Mouse (Mus musculus): ENCODE data around the gene Slfn14.
"Not testable (repeated sequence)": the region's sequence is repeated elsewhere in the genome, so short reads cannot be mapped to it uniquely, and the experiment has no call there.

The Slfn14 gene

DNA sequence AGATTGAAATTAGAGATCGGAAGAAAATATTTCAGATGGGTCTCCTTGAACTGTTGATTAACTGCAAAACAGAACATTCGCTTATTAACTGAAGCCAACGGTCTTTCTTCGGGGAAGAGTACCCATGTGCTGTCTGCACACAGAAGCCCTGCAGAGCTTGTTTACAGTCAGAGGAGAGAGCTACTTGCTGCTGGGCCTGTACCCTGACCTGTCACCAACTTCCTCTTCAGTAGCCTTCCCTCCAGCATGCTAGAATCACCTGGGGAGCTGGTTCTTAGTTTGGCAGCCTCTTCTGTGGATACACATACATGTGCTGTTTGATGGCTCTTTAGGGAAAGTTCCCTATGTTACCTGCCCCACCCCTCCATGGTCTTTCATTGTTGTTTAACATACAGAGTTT is 899 bp downstream of the Slfn14 start:
- no peak for DNase-seq (ENCODE audit: low read depth, low spot score)

DNA sequence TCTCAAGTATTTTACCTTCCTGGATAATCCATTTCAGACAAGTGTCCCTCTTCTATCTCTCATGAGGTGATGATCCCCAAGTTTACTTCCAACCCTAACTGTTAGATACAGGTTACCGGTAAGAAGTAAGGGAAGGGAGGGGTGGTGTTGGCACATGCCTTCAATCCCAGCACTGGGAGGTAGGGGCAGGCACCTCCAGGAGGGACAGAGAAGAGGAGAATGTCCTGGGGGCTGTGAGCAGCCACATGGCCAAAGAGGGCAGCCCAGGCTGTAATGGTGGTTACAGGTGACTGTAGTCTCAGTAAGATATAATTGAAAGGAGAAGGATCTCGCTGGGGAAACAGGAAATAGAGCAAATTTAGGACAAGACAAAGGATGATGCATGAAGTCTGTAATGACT is 4.4 kb downstream of the Slfn14 start:
- no peak for DNase-seq (ENCODE audit: low read depth, low spot score)

DNA sequence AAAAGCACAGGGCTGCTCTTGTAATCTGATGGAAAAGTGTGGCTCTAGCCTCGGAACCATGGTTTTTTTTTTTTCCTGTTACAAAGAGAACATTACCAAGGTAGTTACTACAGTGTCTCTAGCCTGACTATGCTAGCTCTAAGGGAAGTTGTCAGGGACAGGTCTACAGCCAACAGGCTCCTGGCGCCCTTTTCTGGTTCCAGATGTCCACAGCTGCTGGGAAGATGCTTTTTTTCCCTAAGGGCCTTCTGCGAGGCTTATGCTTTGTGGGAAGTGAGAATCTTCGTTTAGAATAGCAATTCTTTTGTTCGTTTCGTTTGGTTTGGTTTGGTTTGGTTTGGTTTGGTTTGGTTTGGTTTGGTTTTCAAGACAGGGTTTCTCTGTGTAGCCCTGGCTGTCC is 6.8 kb downstream of the Slfn14 start:
- DNase-seq (ENCODE audit: low read depth, low spot score) = no peak

DNA sequence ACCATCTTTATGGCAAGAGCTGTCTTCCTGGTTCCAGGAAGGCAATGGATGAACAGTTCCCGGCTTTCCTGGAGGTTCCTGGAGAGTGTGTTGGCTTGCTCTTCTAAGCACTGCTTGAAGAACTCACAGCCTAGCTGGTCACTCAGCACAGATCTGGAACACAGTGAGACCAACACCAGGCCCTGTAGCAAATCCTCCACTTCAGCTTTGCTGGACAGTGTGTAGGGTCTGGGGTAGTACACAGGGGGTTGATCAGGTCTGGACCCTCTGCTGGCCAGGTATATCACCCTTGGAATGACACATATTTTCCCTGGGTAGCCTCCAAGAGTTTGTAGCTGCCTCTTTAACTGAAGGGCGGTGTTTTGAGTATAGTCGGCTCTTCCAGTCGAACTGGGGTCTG is 7.5 kb downstream of the Slfn14 start:
- DNase-seq (ENCODE audit: low read depth, low spot score) = no peak

DNA sequence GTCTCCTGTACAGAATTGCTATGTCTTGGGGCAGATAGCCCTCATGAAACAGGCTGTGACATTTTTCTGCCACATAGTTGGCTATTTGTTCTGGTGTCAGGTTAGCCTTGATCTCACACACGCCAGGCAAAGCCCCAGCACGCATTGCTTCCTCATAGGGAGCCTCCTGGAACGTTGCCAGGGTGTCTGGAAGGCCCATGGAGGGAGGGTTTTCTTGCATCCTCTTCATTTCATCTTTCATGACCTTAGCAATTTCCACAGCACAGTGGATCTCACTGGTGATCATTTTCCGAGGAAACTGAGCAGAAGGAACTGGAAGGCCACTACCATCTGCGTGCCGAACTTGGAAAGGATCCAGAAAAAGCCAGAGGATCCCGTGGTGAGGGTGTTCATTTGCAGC is 10.3 kb downstream of the Slfn14 start:
- DNase-seq (ENCODE audit: low read depth, low spot score) = no peak

DNA sequence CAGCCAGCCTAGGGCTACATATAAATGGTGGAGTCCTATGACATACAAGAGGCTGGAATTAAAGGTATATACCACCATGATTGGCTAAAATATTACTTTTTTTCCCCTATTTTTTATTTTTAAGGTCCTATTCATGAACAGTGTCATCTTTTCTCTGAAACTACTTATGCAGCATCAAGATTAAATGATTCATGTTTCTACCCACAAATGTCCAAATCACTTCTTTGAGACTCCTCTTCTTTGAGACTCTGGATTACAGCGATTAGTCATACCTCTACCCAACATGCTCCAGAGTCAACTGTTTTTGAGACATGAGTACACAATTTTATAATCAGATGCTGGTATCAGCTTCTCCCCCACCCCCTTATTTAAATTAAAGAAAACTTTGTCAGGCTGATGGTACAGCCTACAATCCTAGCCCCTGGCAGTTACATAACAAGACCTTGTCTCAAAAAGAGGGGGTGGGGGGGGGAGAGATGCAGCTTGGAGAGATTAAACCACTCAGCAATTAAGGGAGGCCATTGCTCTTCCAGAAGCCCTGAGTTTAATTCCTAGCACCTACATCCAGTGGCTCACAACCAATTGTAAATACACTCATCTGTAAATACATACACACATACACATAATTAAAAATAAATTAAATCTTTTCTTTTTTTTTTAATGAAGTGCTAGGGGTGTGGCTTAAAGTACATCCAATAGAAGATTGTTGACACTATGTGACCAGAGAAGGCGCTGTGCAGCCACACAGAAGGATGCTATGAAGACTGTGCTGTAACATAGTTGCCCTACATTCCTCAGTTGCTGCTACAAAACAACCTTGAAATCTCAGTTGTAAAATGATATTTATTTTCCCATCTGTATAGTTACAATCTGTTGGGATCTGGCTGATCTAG is 14.3 kb downstream of the Slfn14 start:
- peak; percentile 55 for DNase-seq (ENCODE audit: low read depth, low spot score)

DNA sequence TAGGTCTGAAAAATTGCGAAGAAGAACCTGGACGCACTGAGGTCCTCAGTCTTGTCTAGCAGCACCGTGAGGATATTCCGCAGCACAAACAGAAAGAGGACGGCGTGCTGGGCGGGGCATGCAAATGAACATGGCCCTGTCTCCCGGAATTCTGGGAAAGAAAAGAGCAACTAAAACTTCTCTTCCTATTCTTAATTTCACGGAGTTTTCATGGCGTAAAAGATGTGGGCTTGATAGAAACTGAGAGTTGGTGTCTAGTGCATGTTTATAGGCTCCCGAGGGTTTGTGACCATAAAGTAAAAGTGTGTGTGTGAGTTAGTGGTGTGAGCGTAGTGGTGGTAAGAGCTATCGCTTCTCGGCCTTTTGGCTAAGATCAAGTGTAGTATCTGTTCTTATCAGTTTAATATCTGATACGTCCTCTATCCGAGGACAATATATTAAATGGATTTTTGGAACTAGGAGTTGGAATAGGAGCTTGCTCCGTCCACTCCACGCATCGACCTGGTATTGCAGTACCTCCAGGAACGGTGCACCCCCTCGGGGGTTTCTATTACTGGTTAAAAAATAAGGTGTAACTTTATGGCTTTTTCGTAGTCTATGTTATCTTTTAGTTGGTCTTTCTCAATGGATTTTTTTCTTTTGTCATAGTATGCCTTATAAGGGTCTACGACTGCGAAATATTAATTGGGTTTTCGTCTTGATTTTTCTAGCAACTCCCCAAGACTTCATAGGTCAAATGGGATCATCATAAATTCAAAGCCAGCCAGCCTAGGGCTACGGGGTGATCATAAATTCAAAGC is 15.2 kb downstream of the Slfn14 start:
- DNase-seq (ENCODE audit: low read depth, low spot score) = peak; percentile 89

DNA sequence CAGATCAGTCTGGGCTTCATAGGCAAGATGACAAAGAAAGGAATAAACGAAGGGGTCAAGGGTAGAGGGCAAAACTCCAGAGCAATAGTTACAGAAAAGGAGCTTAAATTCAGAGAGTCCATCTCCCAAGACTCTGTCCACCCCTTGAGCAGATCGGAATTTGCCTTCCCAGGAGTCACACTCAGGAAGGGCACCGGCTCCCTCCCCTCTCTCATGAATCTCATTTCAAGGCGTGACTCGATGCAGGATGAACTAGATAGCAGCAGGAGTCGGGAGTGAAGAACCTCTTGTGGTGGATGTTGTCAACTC is 15.7 kb downstream of the Slfn14 start:
- no peak for DNase-seq (ENCODE audit: low read depth, low spot score)

DNA sequence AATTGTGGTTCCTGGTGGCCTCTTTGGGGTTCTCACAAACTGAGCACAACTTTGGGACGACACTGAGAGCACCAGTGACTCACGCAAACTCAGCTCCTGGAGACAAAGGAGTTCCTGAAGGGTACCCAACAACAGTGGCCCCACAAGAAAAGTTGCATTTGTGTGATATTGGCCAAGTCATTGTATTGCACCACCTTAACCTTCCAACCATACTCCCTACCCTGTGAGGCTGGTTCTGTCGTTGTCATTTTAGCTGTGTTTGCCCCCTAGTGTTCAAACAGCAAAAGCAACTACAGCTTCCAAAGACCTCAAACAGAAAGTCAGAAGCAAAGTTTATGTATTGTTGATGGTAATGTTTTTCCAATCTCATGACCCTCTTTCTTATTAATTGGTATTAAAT is 23.4 kb downstream of the Slfn14 start:
- peak; percentile 33 for DNase-seq (ENCODE audit: low read depth, low spot score)

DNA sequence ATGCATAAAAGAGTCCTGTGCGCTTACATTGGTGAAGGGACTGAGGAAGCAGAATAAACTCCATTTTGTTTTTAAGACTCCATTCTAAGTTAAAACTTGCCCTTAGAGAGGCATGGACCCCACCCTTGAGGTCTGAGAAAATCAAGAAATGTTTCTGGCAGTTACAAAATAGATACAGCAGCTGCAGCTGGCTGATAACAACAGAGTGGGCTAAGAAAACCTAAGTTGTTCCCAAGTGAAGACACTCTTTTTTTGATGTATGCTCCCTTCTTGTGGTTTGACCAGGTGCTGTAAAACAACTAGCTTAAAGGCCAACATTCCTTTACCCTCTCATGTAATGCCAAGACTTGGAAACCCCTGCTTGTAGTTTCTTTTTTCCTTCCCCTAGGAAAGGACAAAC is 23.9 kb downstream of the Slfn14 start:
- no peak for DNase-seq (ENCODE audit: low read depth, low spot score)

DNA sequence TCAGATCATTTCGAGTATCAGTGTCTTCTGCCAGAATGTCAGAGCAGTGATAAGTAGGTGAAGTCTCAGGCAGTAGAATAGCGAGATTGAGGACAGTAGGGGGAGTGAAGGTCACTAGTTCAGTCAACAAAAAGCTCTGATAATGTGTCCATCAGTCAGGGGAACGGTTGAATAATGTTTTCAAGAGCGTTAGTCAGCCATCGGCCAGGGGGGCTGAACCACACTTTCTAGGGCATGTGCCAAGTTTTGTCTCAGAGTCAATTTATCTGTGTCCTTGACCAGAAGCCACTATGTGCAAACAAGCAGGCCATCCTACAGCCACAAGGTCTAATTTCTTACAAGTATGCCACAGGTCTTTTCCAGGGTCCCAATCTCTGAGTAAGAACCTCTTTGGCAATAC is 29.3 kb downstream of the Slfn14 start:
- DNase-seq (ENCODE audit: low read depth, low spot score) = not testable (repeated sequence)

DNA sequence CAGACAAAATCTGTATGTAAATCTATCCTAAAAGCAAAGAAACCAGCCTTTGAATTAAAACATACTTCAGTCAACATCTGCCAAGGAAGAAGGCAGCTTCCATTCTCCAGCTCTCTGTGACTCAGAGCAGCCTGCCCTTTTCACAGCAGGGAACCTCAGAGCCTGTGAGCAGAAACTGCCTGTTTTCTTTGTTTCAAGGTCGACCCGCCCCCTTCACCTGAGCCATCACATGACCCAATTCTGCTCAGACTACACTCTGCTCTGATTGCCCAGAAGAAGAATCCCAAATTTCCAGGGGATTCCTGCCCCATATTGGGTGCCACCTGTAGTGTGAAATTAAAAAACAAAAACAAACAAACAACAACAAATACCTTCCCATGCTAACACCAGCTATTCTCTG is 46.7 kb downstream of the Slfn14 start:
- peak; percentile 92 for DNase-seq (ENCODE audit: low read depth, low spot score)

DNA sequence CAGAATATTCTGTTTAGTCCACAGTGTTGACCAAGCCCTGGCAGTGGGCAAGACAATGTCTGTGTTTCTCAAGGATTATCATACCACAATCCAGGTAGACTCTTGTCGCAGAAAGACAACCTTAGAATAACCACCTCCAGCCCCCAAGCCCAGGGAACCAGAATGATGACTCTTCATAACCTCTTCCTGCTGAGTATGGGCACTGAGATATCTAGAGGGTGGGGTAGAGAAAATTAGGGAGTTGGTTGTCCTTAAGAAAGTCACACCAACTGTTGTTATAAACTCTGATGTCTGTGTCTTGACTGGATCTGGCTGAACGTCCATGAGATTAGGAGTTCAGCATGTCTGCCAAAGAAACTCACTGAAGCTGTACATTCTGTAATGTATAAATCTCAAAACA is 48.1 kb downstream of the Slfn14 start:
- DNase-seq (ENCODE audit: low read depth, low spot score) = no peak

DNA sequence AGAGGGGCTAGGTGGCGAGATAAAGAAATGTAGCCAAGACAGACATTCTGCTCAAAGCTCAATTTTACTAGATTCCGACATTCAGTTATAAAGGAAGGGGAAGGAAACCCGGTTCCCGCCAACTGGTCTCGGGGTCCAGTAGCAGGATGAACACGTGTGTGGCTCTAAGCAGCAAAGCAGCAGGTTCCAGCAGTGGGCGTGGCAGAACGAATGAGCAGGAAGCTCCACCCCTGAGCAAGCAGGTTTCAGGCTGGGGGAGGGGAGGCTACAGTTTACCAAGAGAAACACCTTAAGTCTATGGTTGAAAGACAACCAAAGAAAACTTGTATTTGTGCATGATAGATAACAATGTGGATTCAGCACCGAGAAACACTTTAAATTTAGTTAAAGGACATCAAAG is 49.1 kb downstream of the Slfn14 start:
- DNase-seq (ENCODE audit: low read depth, low spot score) = peak; percentile 57

DNA sequence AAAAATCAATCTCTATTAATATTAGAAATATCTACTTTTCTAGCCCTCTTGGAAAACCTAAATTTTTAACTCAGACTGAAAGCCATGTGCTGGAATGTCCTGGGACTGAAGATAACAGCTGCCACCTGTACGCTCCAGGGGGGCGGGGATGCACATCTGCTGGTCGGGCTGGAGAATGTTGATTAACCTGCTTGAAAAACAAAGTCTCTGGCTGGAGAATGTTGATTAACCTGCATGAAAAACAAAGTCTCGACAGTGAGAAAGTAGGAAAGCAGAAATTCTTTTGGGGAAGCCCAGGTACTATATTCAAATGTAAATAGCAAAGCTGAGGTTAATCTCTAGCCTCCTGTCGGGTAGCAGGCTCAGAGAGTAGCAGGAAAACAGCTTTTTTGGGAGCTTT is 52.9 kb downstream of the Slfn14 start:
- peak; percentile 87 for DNase-seq (ENCODE audit: low read depth, low spot score)

DNA sequence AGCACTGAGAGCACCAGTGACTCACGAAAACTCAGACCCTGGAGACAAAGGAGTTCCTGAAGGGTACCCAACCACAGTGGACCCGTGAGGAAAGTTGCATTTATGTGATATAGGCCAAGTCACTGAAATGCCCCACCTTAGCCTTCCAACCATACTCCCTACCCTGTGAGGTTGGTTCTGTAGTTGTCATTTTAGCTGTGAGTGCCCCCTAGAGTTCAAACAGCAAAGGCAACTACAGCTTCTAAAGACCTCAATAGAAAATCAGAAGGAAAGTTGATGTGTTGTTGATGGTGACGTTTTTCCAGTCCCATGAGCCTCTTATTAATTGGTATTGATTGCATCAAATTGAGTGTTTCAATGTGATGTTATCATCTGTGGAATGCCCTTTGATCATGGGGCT is 55.6 kb downstream of the Slfn14 start:
- DNase-seq (ENCODE audit: low read depth, low spot score) = no peak

DNA sequence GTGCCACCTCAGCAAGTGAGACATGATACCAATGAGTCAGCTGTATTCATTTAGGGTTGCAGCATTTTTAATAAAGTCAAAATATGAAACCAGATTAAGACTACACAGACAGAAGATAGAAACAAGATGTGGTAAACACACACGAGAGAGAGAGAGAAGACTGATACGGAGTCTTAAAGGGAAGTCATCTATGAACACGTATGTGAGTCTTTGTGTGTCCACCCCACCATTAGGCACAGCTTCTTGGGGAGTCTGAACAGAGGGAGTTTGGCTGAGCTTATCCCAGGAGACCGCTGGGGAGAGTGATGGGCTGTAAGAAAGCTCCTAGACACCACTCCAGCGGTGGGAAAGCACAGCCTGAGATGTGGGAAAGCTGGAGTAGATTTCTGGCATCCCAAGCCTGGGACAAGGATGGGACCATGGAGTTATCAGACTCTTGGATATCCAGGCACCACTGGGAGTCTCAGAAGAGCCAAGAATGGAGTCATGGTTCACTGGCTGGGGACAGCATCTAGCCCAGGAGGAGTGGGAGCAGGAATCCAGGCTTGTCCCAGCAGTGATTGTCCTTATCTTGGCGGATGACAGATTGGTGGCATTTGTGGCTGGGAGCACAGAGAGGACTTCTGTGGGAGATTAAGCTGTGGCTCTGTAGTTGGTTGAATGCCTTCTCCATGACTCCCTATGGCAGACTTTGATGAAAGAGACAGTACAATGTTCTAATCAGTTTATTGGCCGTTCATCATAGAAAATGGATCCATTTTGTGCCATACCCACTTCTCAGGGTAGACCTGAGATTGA is 58.4 kb downstream of the Slfn14 start:
- DNase-seq (ENCODE audit: low read depth, low spot score) = no peak

DNA sequence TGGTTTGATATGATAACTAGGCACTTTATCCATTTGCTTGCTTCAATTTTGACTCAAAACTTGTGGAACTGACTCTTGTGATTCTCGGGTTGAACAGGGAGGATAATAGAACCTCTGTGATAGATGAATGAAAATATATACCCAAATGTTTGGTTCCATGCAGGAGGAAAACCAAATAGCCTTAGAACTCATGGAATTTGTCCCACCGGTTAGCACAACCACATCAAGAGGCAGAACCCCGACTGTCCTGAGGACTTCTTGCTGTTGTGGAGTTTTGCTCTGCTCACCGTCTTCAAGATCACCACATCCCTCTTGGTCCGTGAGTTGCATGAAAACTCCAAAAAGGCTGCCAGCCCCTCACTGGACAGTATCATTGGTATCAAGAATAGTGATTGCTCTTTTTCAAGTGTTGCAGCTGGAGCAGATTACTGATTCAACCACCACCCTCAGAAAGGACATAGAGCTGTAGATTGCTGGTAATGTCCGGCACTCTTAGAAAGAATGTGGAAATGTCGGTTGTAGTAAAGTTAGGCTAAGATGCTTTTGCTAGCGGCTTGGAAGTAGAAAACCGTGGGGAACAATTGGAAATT is 61.1 kb downstream of the Slfn14 start:
- DNase-seq (ENCODE audit: low read depth, low spot score) = no peak

Measured in R1 (cell line).